Mouse (Mus musculus) stomach, postnatal 0 days (tissue): ENCODE data around the gene Ywhaq.

ENCODE experiments used
- CTCF ChIP-seq: IDR thresholded peaks from 2 replicates; pipeline ENCODE4 v1.5.1; 2016; ENCODE audit warnings: antibody characterized with exemption, low read depth, mild to moderate bottlenecking, moderate library complexity
- EP300 ChIP-seq: optimal IDR thresholded peaks from 2 replicates; pipeline ENCODE3; 2016; ENCODE audit warnings: antibody characterized with exemption

DNA sequence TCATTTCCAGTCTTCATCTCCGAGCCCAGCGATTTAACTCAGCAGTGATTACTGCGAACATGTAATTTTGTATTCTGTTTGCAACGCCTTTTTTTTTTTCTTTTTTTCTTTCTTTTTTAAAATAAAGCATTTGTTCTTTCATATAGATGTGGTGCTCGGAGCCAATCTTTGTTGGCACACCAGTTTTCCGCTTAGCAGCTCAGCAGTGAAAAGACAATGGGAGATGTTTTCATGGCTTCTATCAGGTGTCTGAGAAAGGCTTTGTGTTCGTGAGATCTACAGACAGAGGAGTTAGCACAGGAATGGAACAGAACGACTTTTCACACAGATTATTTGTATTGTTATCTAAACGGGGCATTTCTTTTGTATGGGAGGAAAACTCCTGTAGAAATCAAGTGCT is 22.0 kb upstream of the Ywhaq start:
- no peak for TF ChIP-seq CTCF
- no peak for TF ChIP-seq EP300
